Mouse (Mus musculus) liver, postnatal 0 days (tissue): ENCODE data around the gene Prr7.

Experiments
- CTCF ChIP-seq: sonication (generic); IDR thresholded peaks from 2 replicates; pipeline ENCODE4 v1.5.1; 2016; ENCODE audit warnings: antibody characterized with exemption, low read depth
- EP300 ChIP-seq: IDR thresholded peaks from 2 replicates; pipeline ENCODE4 v1.6.1; 2016; ENCODE audit warnings: antibody characterized with exemption, low read depth, mild to moderate bottlenecking

DNA sequence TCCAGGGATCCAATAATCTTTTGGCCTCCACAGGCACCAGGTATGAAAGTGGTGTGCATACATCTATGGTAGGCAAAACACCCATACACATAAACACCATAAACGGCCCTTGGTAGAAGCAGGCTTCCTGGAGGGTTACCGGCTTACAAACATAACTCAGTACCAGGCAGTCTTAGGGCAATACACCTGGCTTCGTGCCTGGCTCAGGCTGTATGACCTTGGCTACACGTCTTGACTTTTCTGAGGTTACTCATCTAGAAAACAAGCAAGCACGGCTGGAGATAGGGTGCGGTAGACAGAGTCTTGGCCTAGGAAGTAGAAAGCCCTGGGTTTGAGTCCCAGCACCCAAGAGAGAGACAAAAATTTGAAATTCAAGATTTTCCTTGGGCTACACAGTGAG, 32.6 kb downstream of the Prr7 start:
- TF ChIP-seq CTCF (no peak), EP300 (no peak)
